Mouse (Mus musculus): Measurements from ENCODE around the gene Krr1. TPM values are rescaled to one million over a fixed set of nuclear protein-coding genes. Genes with fewer than 3 reads are reported as not detected.

Krr1 gene
- 0.99 and 2.6 TPM in 2 replicates for polyA plus RNA-seq (2012; ENCODE audit: low replicate concordance)

GRCm38 (mm10) chr10:111972542-111973361 is at the start of gene Krr1:
Gene Krr1, plus strand, starts transcription at chr10:111972664.

GRCm38 (mm10) chr10:112002544-112003215 is 30.2 kb downstream of the Krr1 start, which contains the start of gene Glipr1:
Gene Glipr1, minus strand, starts transcription at chr10:112002631.

Other genes with a start within 250 kb of the Krr1 start
- gene Glipr1, start 30.0 kb downstream of the Krr1 start, polyA plus RNA-seq (2012; ENCODE audit: low replicate concordance), result 5.2 and 8.5 TPM in 2 replicates
- gene Glipr1l1, start 87.5 kb downstream of the Krr1 start, polyA plus RNA-seq (2012; ENCODE audit: low replicate concordance), result not detected in 2 replicates
- not detected in 2 replicates for gene Glipr1l2, start 110.7 kb downstream of the Krr1 start, polyA plus RNA-seq (2012; ENCODE audit: low replicate concordance)
- not detected in 2 replicates for gene Glipr1l3, start 187.7 kb downstream of the Krr1 start, polyA plus RNA-seq (2012; ENCODE audit: low replicate concordance)
- not detected in 2 replicates for gene Caps2, start 191.0 kb downstream of the Krr1 start, polyA plus RNA-seq (2012; ENCODE audit: low replicate concordance)